Mouse (Mus musculus) spleen, adult 2 months (tissue): ENCODE measurements around the gene Telo2. TPM values are rescaled to one million over a fixed set of nuclear protein-coding genes. Genes with fewer than 3 reads are reported as not detected.

Experiments
- DNase-seq, 2 experiments: peaks; one replicate each; pipeline versions ENCODE4 v3.0.0 to v3.0.0-alpha.2; 2012 to 2021; ENCODE audit warnings: low spot score in 2 of 2, low read depth in 1 of 2
- H3K27ac ChIP-seq: fragments of 200-500 bp; 2 replicates; pipeline ENCODE4 v1.5.1; 2012; ENCODE audit warnings: low read length, inconsistent platforms; ENCODE audit not compliant: insufficient read depth
- H3K27me3 ChIP-seq: fragments of 200-500 bp; 2 replicates; pipeline ENCODE4 v1.6.1; 2012; ENCODE audit warnings: mild to moderate bottlenecking, moderate library complexity, low read length, inconsistent platforms; ENCODE audit not compliant: control insufficient read depth, insufficient read depth
- H3K36me3 ChIP-seq: fragments of 200-500 bp; 2 replicates; pipeline ENCODE4 v1.6.1; 2012; ENCODE audit warnings: mild to moderate bottlenecking, low read length, inconsistent platforms; ENCODE audit not compliant: control insufficient read depth, insufficient read depth
- H3K4me1 ChIP-seq: fragments of 200-500 bp; 2 replicates; pipeline ENCODE4 v1.6.1; 2011; ENCODE audit warnings: inconsistent platforms; ENCODE audit not compliant: control insufficient read depth, insufficient read depth, insufficient read length
- H3K4me3 ChIP-seq: fragments of 200-500 bp; 2 replicates; pipeline ENCODE4 v1.5.1; 2011; ENCODE audit warnings: mild to moderate bottlenecking, inconsistent platforms; ENCODE audit not compliant: insufficient read depth, insufficient read length; ENCODE audit errors: extremely low read depth
- CTCF ChIP-seq: fragments of 200-500 bp; IDR thresholded peaks from 2 replicates; pipeline ENCODE4 v1.5.1; 2011; ENCODE audit warnings: mild to moderate bottlenecking, inconsistent platforms; ENCODE audit not compliant: insufficient read depth, insufficient read length, insufficient replicate concordance; ENCODE audit errors: extremely low read depth
- POLR2A ChIP-seq: fragments of 200-500 bp; IDR thresholded peaks from 2 replicates; pipeline ENCODE4 v1.6.1; 2011; ENCODE audit warnings: low read depth, low read length, inconsistent platforms
- WGBS: fragments of 180-500 bp; shearing (Covaris S2); methylation state at CpG from one replicate; pipeline ENCODE4 v1.1.7; 2018; 5-methylcytosine and 5-hydroxymethylcytosine counted together
- polyA plus RNA-seq: library from polyadenylated mRNA; depleted of rRNA; stranded (reverse); fragments of >200 nt; gene quantifications from 2 replicates; pipeline ENCODE4 v1.2.3, GENCODE M21; 2012

The Telo2 gene
- polyA plus RNA-seq, 1 experiment: 20.7 TPM

DNA sequence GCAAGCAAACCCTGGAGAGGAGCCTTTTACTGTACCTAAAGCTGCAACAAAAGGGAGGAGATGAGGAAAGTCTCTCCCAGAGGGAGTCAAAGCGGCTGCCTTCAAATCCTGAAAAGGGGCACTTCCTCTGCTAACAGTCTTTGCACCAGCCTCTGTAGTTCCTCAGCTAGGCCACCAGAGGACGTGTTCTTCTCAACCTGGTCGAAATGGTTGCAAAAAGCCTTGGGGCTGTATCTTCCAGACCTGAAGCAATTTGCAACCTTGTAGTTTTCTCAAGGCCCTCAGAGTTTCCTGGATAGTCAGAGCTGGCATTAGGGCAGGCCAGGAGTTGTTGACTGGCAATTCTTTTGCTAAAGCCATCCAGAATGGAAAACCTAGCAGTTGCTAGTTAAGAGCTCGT lies 1.5 kb upstream of the Telo2 start:
- WGBS: 52% methylated on average over 4 of the region's 4 CpGs
- TF ChIP-seq POLR2A (no peak), CTCF (no peak)
- no peaks in the 10 kb centered on the region for H3K36me3 ChIP-seq
- no peak overlapping the region for H3K27ac ChIP-seq
- no peaks in the 10 kb centered on the region for H3K27me3 ChIP-seq
- peak in 1 of 2 experiments; percentile 26 for DNase-seq
- no peak overlapping the region for H3K4me3 ChIP-seq
- peaks cover 8% of the 10 kb centered on the region; the same call in 1 of the 2 replicates for H3K4me1 ChIP-seq

DNA sequence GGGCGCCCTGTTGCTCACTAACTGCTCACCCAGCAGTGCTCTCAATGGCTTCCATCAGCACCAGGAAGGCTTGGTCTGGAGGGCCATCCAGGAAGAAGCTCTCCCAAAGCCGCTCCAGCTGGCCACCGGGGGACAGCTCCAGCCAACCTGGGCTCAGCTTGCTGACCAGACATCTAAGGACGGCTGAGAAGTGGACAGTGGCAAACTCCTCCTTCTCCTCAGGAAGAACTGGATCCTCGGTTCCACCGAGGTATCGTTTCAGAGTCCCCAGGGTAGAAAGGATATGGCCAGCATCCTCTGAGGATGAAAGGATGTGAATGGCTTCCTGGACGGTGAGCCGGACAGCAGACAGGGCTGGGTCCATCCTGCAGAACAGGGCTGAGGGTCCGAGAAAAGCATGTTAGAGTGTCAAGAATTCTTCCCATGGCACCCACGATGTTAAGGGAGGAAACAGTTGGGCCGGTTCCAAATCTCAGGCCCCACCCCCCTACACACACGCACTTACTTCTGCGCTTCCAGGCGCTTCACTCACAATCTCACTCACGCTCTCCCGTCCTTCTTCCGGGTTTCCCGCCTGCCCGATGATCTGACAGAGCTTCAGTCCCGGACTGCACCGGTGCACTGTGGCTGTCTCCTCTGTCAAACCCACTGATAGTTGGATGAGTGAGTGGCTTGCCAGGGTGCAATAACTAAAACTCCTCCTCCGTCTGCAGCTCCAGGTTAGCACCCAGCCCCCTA lies 690 bp downstream of the Telo2 start:
- Histone ChIP-seq H3K4me1 (peaks cover 8% of the 10 kb centered on the region; the same call in 1 of the 2 replicates), H3K36me3 (no peaks in the 10 kb centered on the region; the same call in 1 of the 2 replicates), H3K27me3 (no peaks in the 10 kb centered on the region), H3K4me3 (peak overlapping the region; percentile 62), H3K27ac (peak overlapping the region; percentile 80)
- TF ChIP-seq CTCF: no peak
- no peak for TF ChIP-seq POLR2A
- WGBS: 13% methylated on average over 23 of the region's 23 CpGs
- DNase-seq: peak; percentile 12 to 33

DNA sequence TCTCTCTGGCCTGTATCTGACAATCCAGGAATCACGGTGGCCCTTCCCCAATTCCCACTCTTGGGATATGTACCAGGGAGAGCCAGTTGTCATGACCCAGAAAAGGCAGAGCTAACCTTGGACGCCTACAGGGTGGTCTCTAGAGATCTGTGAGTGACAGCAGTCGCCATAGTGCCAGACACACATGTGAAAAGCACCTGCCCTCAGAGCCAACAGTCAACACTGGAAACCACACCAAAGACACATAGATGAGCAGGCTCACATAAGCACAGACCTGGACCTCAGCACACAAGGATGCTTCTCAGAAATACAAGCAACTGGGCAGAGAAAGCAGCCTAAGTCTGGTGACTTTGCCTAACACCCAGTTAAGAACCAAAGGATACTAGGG lies 3.4 kb downstream of the Telo2 start:
- Histone ChIP-seq H3K4me3 (no peak overlapping the region), H3K36me3 (no peaks in the 10 kb centered on the region; the same call in 1 of the 2 replicates), H3K27me3 (no peaks in the 10 kb centered on the region), H3K4me1 (peaks cover 8% of the 10 kb centered on the region; the same call in 1 of the 2 replicates), H3K27ac (no peak overlapping the region)
- no peak for TF ChIP-seq POLR2A
- no peak for TF ChIP-seq CTCF
- no peak for DNase-seq
- WGBS: 80% methylated on average over 3 of the region's 3 CpGs

DNA sequence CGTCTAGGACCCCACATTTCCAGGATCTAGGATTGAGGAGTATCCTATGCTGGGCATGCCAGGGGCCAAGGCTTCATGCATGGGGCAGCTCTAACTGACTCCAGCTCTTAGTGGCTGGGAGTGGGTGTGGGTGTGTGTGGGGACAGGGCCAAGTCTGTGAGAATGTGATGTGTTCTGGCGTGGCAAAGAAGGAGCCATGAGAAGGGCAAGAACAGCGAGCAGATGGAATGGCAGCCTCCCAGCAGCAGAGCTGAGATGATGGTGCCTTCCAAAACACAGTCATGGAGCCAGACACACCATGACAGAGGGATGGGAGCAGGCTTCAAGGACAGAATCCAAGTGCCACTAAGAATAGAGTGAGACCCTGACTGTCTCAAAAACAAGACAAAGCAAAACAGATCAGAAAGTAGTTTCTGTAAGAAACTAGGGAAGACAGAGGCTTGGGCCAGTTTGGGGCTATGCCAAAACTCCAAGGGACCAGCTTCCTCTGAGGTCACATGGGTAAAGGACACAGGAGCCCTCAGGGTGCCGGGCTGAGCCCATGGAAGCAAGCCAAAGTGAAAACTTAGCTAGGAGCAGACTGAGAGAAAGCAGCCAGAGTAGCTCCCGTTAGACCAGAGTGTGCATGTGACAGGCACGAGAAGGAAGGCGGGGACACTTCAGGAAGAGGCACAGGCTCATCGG lies 3.9 kb downstream of the Telo2 start:
- H3K36me3 ChIP-seq: peaks cover 2% of the 10 kb centered on the region
- H3K4me1 ChIP-seq: peaks cover 8% of the 10 kb centered on the region; the same call in 1 of the 2 replicates
- no peak overlapping the region for H3K4me3 ChIP-seq
- DNase-seq: no peak
- TF ChIP-seq CTCF (no peak), POLR2A (no peak)
- WGBS: 83% methylated on average over 8 of the region's 8 CpGs
- no peak overlapping the region for H3K27ac ChIP-seq
- no peaks in the 10 kb centered on the region for H3K27me3 ChIP-seq

DNA sequence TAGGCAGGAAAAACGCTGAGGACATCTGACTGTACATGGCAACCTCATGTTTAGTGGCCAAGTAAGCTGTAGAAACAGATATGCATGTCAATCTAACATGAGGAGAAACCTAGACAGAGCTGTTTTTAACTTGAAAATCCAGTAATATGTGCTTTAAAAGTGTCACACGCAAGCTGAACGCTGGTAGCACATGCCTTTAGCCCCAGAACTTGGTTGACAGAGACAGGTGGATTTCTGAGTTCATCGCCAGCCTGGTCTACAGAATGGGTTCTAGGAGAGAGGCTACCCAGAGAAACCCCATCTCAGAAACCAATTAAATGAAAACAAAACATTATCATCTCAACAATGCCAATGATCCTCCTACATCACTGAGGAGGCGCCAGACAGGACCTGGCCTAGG lies 4.5 kb downstream of the Telo2 start:
- WGBS: 90% methylated on average over 5 of the region's 5 CpGs
- no peak for TF ChIP-seq POLR2A
- no peak for TF ChIP-seq CTCF
- peaks cover 7% of the 10 kb centered on the region for H3K36me3 ChIP-seq
- H3K4me3 ChIP-seq: no peak overlapping the region
- H3K27ac ChIP-seq: no peak overlapping the region
- H3K4me1 ChIP-seq: peaks cover 6% of the 10 kb centered on the region; the same call in 1 of the 2 replicates
- H3K27me3 ChIP-seq: no peaks in the 10 kb centered on the region
- no peak for DNase-seq

DNA sequence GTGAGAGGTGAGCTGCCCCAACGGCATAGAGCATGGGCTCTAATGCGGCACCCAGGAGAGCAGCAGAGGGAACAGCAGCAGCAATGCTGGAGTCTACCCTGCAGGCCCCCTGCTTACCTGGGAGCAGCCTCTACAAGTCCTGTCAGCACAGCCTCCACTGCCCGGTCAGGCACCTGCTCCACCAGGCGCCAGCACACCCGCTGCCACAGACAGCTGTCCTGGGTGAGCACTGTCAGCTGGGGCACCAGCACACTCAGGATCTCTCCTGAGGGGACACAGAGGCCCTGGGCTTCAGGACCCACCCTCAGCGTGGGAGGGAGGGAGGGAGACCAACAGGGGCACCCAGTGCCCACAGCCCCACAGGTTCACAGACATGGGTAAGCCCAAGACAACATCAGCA lies 5.2 kb downstream of the Telo2 start:
- Histone ChIP-seq H3K36me3 (peaks cover 9% of the 10 kb centered on the region), H3K27me3 (no peaks in the 10 kb centered on the region), H3K4me1 (peaks cover 4% of the 10 kb centered on the region; the same call in 1 of the 2 replicates), H3K4me3 (no peak overlapping the region), H3K27ac (no peak overlapping the region)
- WGBS: 95% methylated on average over 6 of the region's 6 CpGs
- no peak for TF ChIP-seq POLR2A
- TF ChIP-seq CTCF: no peak
- DNase-seq: no peak
